Mouse (Mus musculus) thymus, postnatal 4 days (tissue): Measurements from ENCODE around the gene 4930590J08Rik.
"Not testable (repeated sequence)": the region's sequence is repeated elsewhere in the genome, so short reads cannot be mapped to it uniquely, and the experiment has no call there.

Experiments
- DNase-seq: peaks from one replicate; pipeline ENCODE4 v3.0.0; 2021

The 4930590J08Rik gene

GRCm38 (mm10) chr6:91902509-91902908, at the start of gene 4930590J08Rik:
Gene 4930590J08Rik (plus strand): TSS chr6:91902809.
- DNase-seq = not testable (repeated sequence)

DNA sequence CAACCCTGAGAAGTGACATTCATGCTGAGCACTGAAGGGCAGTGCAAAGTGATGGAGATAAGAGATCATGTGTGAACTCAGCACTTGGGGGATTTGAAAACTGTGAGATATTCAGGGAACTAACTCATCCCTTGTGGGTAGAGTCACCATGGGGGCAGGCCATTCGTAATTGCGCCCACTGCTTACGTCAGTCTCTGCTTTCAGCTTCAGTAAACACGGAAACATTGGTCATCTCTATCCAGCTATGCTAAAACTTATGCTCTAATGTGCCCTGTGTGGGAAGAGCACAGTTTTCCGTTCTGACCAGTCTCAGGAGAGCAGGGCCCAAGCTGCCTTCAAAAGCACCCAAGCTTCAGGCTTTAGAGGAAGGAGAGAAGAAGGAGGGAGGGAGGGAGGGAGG, 44.3 kb upstream of the 4930590J08Rik start:
- no peak for DNase-seq

- no peak for DNase-seq
Measured at GRCm38 (mm10) chr6:91862848-91863247, 39.8 kb upstream of the 4930590J08Rik start.

DNA sequence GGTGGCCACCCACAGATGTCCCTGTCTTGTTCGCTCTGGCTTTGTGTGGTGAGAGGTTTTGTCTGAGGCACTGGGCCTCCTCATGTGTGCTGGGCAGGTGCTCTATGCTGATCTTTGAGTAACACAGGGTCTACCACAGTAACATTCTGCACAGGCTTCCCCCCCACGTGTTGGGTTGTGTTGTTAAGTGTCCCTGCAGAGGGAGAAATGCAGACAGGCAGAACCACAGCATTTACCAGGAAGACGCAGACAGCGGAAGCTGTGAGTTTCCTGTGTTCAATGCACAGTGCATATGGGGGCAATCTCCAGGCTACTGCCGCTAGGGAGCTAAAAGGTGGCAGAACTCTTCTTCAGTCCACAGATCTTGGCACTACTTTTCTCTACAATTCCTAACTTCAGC, 38.0 kb upstream of the 4930590J08Rik start:
- peak; percentile 43 for DNase-seq

DNA sequence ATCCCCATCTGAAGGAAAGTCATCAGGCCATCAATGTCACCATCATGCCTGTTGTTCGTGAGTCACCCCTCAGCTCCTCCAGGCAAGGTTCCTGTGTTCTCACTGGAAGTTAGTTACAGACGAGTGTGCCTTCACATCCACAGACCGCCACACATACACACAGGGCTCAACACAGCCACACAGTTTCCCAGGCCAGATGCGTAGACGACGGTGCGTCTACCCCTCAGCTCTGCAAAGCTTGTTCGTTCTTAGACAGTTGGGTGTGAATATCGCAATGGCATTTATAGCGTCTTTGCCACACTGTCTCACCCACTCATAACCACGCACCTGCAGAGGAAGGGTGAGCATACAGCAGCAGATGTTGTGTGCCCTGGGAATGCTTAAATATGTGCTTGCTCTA, 37.0 kb upstream of the 4930590J08Rik start:
- peak; percentile 23 for DNase-seq

- no peak for DNase-seq
Measured at GRCm38 (mm10) chr6:91868091-91868490, 34.5 kb upstream of the 4930590J08Rik start.

DNA sequence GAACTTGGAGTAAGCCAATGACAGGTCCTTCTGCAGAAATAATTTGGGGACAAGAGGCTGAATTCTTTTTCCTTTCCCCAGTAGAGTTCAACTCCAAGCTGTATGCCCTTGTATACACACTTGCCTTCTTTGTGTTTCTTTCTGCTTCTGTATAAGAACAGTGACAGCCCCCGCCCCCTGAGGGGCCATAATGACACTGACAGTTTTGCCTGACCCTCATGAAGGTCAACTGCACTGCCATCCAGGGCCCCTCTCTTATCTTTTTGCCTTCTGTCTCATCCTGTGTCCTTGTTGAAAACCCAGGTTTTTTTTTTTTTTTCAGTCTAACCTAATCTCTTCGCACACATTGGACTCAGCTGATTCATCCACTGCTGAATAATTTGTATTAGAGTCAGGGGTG, 29.8 kb upstream of the 4930590J08Rik start:
- DNase-seq = no peak

DNA sequence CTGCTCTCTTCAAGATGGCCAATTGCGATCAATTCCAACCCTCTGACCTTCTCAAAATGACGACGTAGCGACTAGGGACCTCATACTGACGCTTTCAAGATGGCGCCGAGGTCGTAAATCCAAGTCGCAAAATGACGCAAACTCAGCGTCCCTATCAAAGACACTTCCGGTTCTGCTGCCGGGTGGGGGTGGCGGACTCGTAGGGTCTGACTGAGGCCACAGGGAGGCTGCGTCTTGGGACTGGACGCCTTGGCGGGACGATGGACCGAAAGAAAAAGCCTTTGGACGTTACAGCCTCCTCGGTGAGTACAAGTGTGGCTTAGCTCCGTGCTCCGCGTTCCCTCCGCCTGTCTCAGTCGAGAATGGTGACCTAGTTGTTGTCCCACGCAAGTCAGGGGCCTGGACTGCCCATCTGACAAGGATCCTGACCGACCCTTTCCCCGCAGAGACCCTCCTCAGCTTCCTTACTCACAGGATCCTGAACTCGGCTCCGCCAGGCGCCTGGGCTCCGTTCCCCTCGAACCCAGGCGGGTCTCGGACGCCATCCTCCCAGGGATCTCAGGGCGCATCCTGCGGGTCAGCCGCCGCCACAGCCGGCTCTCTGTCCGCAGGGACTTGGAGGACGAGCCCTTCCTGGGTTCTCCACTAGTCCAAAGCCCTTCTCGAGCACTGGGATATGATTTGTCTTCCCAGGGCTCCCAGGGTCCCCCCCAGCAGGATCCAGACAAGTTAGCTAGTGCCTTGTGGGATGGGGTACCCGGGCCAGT, 24.5 kb upstream of the 4930590J08Rik start, which contains the start of gene Ccdc174:
Ccdc174 (plus strand) TSS at position 169 of the 767 bp plus-strand sequence.
- peak; percentile 88 for DNase-seq

DNA sequence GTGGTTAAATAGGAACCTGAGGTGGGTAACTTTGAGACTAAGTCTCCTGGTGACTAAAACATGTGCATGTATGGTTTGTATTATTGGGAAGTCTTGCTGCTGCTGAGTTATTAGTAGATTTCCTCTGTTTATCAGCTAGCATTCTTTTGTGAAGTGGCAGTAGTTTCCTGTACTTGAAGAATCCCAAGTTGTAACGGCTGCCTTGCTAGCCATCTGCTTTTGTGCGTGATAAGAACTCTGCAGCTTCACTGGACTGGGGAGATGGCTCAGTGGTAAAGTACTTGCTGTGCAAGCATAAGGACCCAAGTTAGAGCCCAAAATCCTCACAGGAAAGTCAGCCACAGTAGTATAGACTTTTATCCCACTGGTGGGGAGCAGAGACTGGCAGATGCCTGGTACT, 18.8 kb upstream of the 4930590J08Rik start:
- DNase-seq = no peak

GRCm38 (mm10) chr6:91889255-91889906, 13.2 kb upstream of the 4930590J08Rik start:
- DNase-seq = no peak

DNA sequence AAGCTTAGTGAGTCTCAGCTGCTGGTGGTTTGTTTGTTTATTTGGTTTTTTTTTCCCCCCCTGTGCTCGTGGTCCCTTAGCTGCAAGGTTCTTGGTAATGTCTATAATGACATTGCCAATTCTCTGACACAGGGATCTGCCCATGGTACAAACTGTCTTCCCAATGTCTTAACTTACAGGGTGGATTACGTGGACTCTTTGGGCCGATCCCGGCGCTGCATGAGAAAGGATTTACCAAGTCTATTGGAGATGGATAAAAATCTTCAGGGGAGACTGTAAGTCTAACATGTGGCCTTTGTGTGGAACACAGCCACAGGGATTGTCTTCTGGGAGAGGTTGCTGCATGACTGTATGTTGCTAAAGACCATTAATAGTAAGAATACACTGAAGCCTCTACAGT, 12.0 kb upstream of the 4930590J08Rik start:
- no peak for DNase-seq

GRCm38 (mm10) chr6:91891776-91892175, 10.8 kb upstream of the 4930590J08Rik start:
- DNase-seq = no peak

- DNase-seq = no peak
Measured at GRCm38 (mm10) chr6:91896783-91897182, 5.8 kb upstream of the 4930590J08Rik start.

DNA sequence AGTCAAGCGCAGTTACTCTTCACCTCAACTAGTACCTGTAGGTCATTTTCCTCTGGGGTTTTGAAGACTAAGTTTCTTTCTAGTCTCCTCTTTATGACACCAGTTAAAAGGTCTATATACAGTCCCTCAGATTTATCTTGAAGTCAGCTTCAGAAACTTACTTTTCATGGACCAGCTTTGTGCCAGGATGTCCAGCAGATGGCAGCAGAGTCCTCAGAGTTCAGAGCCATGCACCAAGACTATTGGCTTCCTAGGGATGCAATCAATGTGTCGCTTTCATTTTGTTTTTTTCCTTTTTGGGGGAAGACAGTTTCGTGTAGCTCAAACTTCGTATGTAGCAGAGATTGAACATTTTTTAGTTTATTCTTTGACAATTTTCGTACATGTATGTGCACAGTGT, 1.1 kb upstream of the 4930590J08Rik start:
- DNase-seq = peak; percentile 84

- DNase-seq = no peak
Measured at GRCm38 (mm10) chr6:91914011-91914410, 11.4 kb downstream of the 4930590J08Rik start.

GRCm38 (mm10) chr6:91917286-91917685, 14.7 kb downstream of the 4930590J08Rik start:
- DNase-seq = no peak

DNA sequence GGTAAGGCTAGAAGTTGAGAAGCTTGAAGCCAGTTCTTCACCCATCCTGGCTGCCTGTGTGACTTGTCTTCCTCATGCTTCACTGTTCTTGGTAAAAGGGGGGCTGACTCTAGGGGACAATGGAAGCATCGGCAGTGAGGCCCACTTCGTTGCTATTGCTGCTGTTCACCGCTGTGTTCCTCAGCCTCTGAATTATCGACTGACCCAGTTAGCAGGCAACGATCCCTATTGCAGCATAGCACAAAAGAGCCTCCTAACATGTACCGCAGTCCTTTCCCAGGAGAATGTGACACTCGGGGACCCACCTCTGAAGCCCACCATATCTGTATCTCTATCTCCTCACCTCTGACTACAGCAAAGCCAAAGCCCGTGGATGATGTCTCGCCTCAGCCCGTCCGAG, 15.1 kb downstream of the 4930590J08Rik start:
- no peak for DNase-seq

DNA sequence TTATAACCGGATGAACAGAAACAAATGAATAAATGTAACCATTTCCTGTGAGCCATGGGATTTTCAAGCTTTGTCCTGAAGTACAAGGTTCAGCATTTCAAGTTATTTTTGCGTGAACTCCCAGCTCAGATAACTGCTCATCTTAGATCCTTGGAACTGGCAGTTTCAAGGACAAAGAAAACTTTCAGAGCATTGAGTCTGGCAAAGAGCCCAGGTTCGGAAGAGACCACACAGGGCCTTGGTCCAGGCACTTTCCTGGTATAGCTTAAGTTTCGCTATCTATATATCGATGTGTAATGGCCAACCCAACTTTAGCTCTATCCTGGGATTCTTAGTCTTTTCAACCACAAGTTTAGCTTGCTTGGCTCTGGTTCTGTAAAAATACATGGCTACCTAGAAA, 28.6 kb downstream of the 4930590J08Rik start:
- DNase-seq = no peak

DNA sequence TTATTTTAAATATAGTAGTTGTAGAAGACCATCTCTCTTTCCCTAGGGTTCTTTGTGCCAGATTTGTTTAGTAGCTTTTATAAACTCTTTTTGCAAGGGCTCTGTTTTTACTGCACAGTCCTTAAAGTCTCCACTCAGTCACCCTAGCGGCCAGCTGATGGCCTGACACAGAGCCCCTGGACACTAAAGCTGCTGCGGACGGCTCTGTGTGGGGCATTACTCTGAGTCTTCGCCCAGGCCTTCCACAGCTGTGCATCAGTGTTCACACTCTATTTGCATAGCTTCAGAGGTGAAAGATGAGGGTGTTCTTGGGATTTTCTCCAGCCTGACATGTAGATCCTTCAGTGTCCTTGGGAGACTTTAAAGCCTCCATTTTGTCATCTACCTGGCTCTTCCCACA, 35.9 kb downstream of the 4930590J08Rik start:
- DNase-seq = no peak

DNA sequence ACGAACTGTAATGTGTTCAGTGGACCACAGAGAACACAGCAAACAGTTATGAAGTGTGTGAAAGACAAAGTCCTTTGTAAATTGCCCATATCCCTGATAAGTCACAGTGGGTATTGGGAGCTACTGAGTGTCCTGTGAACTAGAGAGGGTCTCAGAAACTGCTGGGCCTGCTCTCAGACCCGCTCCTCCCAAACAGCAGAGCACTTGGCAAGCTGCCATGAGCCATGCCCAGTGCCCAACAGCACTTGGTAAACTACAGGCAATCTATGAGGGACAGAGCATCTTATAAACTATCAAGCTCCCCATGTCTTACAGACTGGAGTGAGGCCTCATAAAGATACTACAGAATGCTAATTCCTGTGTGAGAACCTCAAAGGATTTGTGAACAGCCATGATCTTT, 45.8 kb downstream of the 4930590J08Rik start:
- no peak for DNase-seq

- DNase-seq = not testable (repeated sequence)
Measured at GRCm38 (mm10) chr6:91958015-91958414, 55.4 kb downstream of the 4930590J08Rik start.

- no peak for DNase-seq
Measured at GRCm38 (mm10) chr6:91960028-91960811, 57.6 kb downstream of the 4930590J08Rik start.

- no peak for DNase-seq
Measured at GRCm38 (mm10) chr6:91963429-91963828, 60.8 kb downstream of the 4930590J08Rik start.

DNA sequence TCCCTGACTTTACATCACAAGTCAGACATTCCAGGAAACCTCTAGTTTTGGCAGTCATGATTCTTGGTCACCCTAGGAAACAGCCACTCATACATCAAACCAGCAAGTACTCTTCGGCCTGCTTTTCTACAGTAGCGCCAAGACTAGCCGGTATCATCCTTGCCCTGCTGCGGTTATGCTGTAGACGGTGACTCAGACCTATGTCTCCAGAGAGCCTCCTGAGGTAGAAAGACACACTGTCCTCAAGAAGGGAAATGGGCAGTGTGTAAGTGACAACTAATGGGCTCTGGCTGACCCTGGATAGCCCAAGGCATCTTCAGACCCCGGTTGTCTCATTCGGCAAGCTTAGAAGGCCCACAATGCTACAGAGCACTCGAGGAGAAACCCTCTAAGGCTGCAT, 62.5 kb downstream of the 4930590J08Rik start:
- no peak for DNase-seq
